Mouse (Mus musculus) megakaryocyte, embryonic 14.5 days (primary cell): ENCODE results near the gene Ppm1h.

ENCODE experiments used
- FLI1 ChIP-seq: IDR thresholded peaks from 2 replicates; pipeline ENCODE4 v1.6.1; 2012; ENCODE audit warnings: low read length, inconsistent platforms, mixed read lengths
- GATA1 ChIP-seq: IDR thresholded peaks from 3 replicates; pipeline ENCODE4 v1.6.1; 2012; ENCODE audit warnings: mixed read lengths, low read length, inconsistent platforms, borderline replicate concordance

GRCm38 (mm10) chr10:122963463-122964240 is 285.1 kb downstream of the Ppm1h start:
- no peak for TF ChIP-seq GATA1
- TF ChIP-seq FLI1: no peak
